Mouse (Mus musculus) kidney, embryonic 14.5 days (tissue): ENCODE results near the gene Cadm2. TPM values are rescaled to one million over a fixed set of nuclear protein-coding genes. Genes with fewer than 3 reads are reported as not detected.

ENCODE experiments used
- ATAC-seq: fragments of 200-750 bp; cut with Nextera tagmentation; 2 replicates; pipeline ENCODE4 v1.8.0; 2017; ENCODE audit warnings: moderate number of reproducible peaks, mild to moderate bottlenecking, moderate TSS enrichment, moderate library complexity; ENCODE audit not compliant: low FRiP score, low TSS enrichment
- H3K27ac ChIP-seq: fragments of 300-500 bp; sonication (generic); 2 replicates; pipeline ENCODE4 v1.5.1; 2014; ENCODE audit warnings: low read depth, mild to moderate bottlenecking, low read length, moderate library complexity, mixed read lengths
- H3K27me3 ChIP-seq: fragments of 300-500 bp; sonication (generic); 2 replicates; pipeline ENCODE4 v1.6.1; 2014; ENCODE audit warnings: mild to moderate bottlenecking, low read length; ENCODE audit not compliant: control insufficient read depth, insufficient read depth
- H3K36me3 ChIP-seq: fragments of 300-500 bp; sonication (generic); 2 replicates; pipeline ENCODE4 v1.6.1; 2014; ENCODE audit warnings: low read length, mixed read lengths; ENCODE audit not compliant: control insufficient read depth, insufficient read depth
- H3K4me1 ChIP-seq: fragments of 300-500 bp; sonication (generic); 2 replicates; pipeline ENCODE4 v1.6.1; 2014; ENCODE audit warnings: low read length, mixed read lengths; ENCODE audit not compliant: control insufficient read depth, insufficient read depth
- H3K4me2 ChIP-seq: fragments of 300-500 bp; sonication (generic); replicated peaks from 2 replicates; pipeline ENCODE4 v1.6.1; 2014; ENCODE audit warnings: low read depth, mild to moderate bottlenecking, low read length
- H3K4me3 ChIP-seq: fragments of 300-500 bp; sonication (generic); 2 replicates; pipeline ENCODE4 v1.5.1; 2014; ENCODE audit warnings: mild to moderate bottlenecking, low read length
- H3K9ac ChIP-seq: fragments of 300-500 bp; sonication (generic); 2 replicates; pipeline ENCODE4 v1.6.1; 2014; ENCODE audit warnings: low read depth, mild to moderate bottlenecking, low read length, moderate library complexity
- H3K9me3 ChIP-seq: fragments of 300-500 bp; sonication (generic); 2 replicates; pipeline ENCODE4 v1.6.1; 2016; ENCODE audit warnings: low read length; ENCODE audit not compliant: control insufficient read depth
- whole genome bisulfite sequencing: fragments of 180-500 bp; shearing (Covaris S2); extraction: QIAGEN DNeasy Blood & Tissue Kit; methylation state at CpG from one replicate; pipeline ENCODE4 v1.1.7; 2014; 5-methylcytosine and 5-hydroxymethylcytosine counted together
- polyA plus RNA-seq: library from polyadenylated mRNA; unstranded; fragments of >200 nt; fragmentation: Nextera tagmentation; extraction: Ambion mirVana; gene quantifications from 2 replicates; pipeline ENCODE4 v1.2.1, GENCODE M21; 2014

The Cadm2 gene
- polyA plus RNA-seq, 1 experiment from 2014 or later, result 0.32 TPM

DNA sequence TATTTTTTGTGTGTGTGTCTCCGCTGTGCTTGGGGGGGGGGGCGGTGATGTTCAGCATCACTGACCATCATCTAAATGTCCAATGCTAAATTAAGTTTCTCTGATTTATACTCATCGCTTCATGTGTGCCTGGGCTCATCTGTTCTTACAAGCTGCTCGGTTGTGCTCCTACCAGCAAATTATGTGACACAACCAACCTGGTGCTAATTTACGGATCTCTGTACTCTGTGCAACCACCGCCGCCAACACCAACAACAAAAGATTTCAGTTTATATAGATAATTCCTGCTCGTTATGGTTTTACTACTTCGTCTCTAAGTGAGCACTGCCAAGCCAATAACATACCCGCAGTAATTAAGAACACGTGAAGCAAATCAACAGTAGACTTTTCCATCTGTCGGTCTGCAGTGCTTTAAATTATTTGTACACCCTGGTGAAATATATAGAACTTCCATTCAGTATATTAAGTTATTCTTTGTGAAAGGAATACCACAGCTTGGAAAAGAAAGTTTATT is 700.8 kb downstream of the Cadm2 start:
- Histone ChIP-seq H3K4me1 (no peaks in the 10 kb centered on the region), H3K27me3 (no peaks in the 10 kb centered on the region), H3K27ac (no peak overlapping the region), H3K36me3 (no peaks in the 10 kb centered on the region), H3K9ac (no peak overlapping the region), H3K4me2 (no peak overlapping the region), H3K4me3 (no peak overlapping the region), H3K9me3 (no peaks in the 10 kb centered on the region)
- ATAC-seq, result no peak
- 82% methylated on average over 12 of the region's 12 CpGs for WGBS

DNA sequence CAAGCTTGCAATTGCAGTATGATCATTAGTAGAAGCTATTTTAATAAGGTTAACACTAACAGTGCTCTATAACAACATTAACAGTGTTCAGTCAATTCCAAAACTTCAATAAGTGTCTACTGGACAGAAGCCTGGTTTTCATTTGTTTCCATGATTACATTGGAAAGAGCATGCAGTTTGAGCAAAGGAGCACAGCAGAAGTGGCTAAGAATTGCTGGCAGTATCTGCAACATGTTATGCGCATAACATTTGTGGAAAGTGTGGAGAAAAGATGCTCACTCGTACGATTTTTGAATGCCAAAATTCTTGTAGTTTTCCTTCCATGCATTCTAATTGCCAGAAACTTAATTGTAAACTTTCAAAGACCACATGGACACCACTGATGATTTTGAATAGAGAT is 718.9 kb downstream of the Cadm2 start:
- 88% methylated on average over 3 of the region's 3 CpGs for WGBS
- Histone ChIP-seq H3K4me2 (no peak overlapping the region), H3K27ac (no peak overlapping the region), H3K4me1 (no peaks in the 10 kb centered on the region), H3K4me3 (no peak overlapping the region), H3K9me3 (no peaks in the 10 kb centered on the region), H3K27me3 (no peaks in the 10 kb centered on the region), H3K36me3 (no peaks in the 10 kb centered on the region), H3K9ac (no peak overlapping the region)
- ATAC-seq, result no peak

DNA sequence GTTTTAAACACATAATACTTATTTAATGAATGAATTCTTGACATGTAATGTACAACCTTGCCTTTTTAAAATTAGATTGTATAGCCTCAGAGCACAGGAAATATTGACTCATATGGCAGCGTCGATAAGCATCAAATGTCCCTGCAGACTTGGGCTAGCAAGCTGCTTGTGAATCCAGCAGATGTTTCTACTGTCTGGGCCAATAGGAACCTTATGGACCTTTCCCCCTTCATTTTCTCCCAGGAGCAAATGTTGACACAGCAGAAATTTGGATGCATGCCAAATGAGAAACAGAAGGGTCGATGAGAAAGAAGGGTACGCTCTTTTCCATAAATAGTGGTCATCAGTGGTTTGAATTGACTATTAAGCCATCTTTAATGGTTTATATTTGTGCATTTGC is 720.0 kb downstream of the Cadm2 start:
- ATAC-seq, result no peak
- Histone ChIP-seq H3K9me3 (no peaks in the 10 kb centered on the region), H3K27ac (no peak overlapping the region), H3K4me3 (no peak overlapping the region), H3K27me3 (no peaks in the 10 kb centered on the region), H3K9ac (no peak overlapping the region), H3K4me2 (no peak overlapping the region), H3K36me3 (no peaks in the 10 kb centered on the region), H3K4me1 (no peaks in the 10 kb centered on the region)
- 67% methylated on average over 4 of the region's 4 CpGs for WGBS

DNA sequence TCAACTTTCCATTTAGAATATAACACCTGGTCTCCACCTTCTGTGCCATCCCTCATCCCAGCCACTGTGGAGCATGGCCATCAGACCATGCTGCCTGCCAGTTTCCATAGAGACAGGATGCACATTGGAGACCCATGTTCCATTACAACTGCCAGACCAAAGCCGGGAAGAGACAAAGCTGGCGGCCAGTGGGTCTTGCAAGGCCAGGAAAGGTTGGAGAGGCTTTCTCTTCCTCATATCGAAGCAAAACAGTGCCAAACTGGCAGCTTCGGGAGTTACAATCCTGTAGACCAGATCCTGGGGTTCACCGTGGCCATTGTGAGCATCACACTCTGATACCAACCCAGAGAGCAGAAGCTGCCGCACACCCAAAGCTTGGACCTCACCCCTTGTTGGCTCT is 728.3 kb downstream of the Cadm2 start:
- Histone ChIP-seq H3K4me1 (no peaks in the 10 kb centered on the region), H3K36me3 (no peaks in the 10 kb centered on the region), H3K27me3 (no peaks in the 10 kb centered on the region), H3K9ac (no peak overlapping the region), H3K4me3 (no peak overlapping the region), H3K4me2 (no peak overlapping the region), H3K9me3 (no peaks in the 10 kb centered on the region), H3K27ac (no peak overlapping the region)
- ATAC-seq, result no peak
- WGBS, result 90% methylated on average over 6 of the region's 6 CpGs

DNA sequence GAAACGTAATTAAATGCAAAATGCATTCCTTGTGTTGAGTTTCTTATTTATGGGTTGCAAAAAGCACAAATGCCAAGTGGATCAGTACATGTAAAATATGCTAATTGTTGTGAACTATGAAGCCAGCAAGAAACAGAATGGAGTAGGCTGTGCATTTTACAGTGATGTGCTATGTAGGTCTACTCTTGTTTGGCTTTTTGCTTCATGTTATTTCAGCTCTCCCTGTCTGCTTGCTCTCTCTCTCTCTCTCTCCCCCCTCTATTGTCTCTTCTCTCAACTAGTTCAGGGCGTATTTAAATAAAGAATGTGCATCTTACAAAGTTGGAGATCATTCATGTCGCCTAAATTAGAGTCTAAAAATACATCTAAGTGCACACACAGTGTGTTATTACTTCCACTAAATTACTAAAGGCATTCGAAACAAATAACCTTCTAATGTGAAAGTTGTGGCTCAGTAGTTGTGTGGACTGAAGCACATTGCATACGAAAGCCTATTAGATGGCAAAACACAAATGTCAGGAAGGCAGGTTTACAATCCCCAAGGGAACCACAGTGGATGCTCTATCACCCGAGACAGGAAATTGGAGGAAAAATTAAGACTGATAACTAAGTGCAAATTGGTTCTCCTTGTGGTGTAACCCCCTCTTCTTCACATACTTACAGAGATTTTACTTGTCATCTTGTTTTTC is 729.0 kb downstream of the Cadm2 start:
- Histone ChIP-seq H3K4me1 (no peaks in the 10 kb centered on the region), H3K4me3 (no peak overlapping the region), H3K27ac (no peak overlapping the region), H3K36me3 (no peaks in the 10 kb centered on the region), H3K9ac (no peak overlapping the region), H3K9me3 (no peaks in the 10 kb centered on the region), H3K4me2 (no peak overlapping the region), H3K27me3 (no peaks in the 10 kb centered on the region)
- ATAC-seq, result no peak
- WGBS, result 58% methylated on average over 6 of the region's 6 CpGs

DNA sequence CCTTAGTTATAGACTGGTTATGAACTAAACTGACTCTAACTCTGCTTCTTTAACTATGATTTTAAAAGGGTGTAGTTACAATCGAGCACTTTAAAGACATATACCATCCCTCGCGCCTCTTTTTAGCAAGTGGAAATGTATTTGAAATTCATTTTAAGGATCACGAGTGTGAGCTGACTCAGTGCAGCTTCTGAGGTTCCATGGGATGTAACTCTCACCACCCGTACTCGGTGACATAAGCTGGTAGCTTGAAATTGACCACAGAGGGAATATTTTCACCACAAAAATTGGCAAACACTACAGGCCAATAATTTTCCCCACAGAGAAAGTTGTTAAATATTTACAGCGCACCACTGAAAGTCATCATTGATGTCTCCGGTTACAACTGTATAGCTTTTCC is 730.8 kb downstream of the Cadm2 start:
- Histone ChIP-seq H3K9ac (no peak overlapping the region), H3K4me3 (no peak overlapping the region), H3K4me1 (no peaks in the 10 kb centered on the region), H3K27me3 (no peaks in the 10 kb centered on the region), H3K36me3 (no peaks in the 10 kb centered on the region), H3K4me2 (no peak overlapping the region), H3K27ac (no peak overlapping the region), H3K9me3 (no peaks in the 10 kb centered on the region)
- 94% methylated on average over 8 of the region's 8 CpGs for WGBS
- ATAC-seq, result no peak

DNA sequence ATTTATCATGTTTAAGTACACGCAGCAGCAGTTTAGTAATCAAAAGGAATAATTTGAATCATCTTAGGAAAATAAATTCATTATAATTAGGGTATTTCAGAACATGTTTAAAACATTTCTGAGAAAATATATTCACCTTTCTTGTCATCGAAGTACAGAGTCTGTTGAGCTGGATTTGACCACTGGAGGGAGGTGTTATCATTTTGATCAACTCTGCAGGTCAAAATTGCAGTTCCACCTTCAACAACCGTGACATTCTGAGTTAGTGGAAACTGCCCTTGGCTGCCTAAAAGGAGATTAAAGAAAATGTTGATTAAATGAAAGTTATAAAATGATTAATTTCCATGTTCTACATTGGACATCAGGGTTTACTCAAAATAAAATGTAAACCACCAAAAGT is 738.1 kb downstream of the Cadm2 start:
- no peak for ATAC-seq
- no peak overlapping the region for H3K9ac ChIP-seq
- H3K36me3 ChIP-seq, result no peaks in the 10 kb centered on the region
- no peak overlapping the region for H3K4me2 ChIP-seq
- H3K4me3 ChIP-seq, result no peak overlapping the region
- no peaks in the 10 kb centered on the region for H3K27me3 ChIP-seq
- H3K9me3 ChIP-seq, result no peaks in the 10 kb centered on the region
- H3K4me1 ChIP-seq, result no peaks in the 10 kb centered on the region
- WGBS, result 55% methylated on average over 3 of the region's 3 CpGs
- no peak overlapping the region for H3K27ac ChIP-seq

DNA sequence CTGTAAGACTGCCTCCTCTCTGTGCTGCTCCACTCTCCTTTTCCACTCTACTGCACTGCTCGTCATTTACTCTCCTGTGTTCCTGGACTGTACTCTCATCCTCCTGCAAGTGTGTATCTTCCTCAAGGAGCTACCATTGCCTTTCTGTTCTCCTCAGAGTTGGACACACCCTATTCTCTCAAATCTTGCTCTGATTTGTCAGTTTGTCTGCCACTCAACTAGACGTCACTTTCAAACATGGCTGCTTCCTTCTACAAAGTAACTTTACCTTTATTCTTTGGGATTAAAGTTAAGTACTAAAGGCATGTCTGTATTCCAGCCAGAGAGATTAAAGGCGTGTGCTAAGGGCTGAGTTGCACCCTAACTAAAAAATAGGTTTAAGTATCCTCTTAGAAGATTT is 749.5 kb downstream of the Cadm2 start:
- Histone ChIP-seq H3K9ac (no peak overlapping the region), H3K4me3 (no peak overlapping the region)
- WGBS, result 80% methylated on average over 3 of the region's 3 CpGs

DNA sequence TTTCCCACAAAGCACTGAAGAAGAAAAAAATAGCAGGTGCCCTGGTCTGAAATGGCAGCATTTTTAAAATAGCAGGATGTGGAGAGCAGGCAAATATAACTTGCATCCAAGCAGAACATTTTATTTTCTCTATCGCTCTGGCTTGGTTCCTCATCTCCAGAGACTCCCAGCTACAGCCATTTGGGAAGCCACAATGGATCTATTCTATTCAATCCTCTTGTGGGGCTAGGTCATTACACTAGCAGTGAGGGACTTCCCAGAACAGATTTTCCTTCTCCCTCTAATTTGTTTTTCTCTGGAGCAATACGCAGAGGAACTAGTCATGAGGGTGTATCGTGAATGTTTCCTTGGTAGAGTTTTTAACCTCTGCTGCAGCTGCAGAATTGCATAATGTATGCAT is 769.7 kb downstream of the Cadm2 start:
- Histone ChIP-seq H3K9ac (no peak overlapping the region), H3K27ac (no peak overlapping the region), H3K27me3 (no peaks in the 10 kb centered on the region), H3K36me3 (no peaks in the 10 kb centered on the region), H3K4me3 (no peak overlapping the region), H3K9me3 (no peaks in the 10 kb centered on the region), H3K4me1 (no peaks in the 10 kb centered on the region), H3K4me2 (no peak overlapping the region)
- WGBS, result 83% methylated on average over 3 of the region's 3 CpGs
- ATAC-seq, result no peak

More for the DNA sequence above, 749.5 kb downstream of the Cadm2 start:
- ATAC-seq, result no peak
- no peaks in the 10 kb centered on the region for H3K27me3 ChIP-seq
- H3K9me3 ChIP-seq, result no peaks in the 10 kb centered on the region
- H3K4me2 ChIP-seq, result no peak overlapping the region
- no peaks in the 10 kb centered on the region for H3K4me1 ChIP-seq
- no peak overlapping the region for H3K27ac ChIP-seq
- H3K36me3 ChIP-seq, result no peaks in the 10 kb centered on the region
